Mouse (Mus musculus) stomach, postnatal 0 days (tissue): Measurements from ENCODE around the gene Il6st.

Experiments
- CTCF ChIP-seq: IDR thresholded peaks from 2 replicates; pipeline ENCODE4 v1.5.1; 2016; ENCODE audit warnings: antibody characterized with exemption, low read depth, mild to moderate bottlenecking, moderate library complexity
- EP300 ChIP-seq: optimal IDR thresholded peaks from 2 replicates; pipeline ENCODE3; 2016; ENCODE audit warnings: antibody characterized with exemption

GRCm38 (mm10) chr13:112417163-112417523, 46.7 kb upstream of the Il6st start:
- TF ChIP-seq CTCF (no peak), EP300 (no peak)
